Mouse (Mus musculus) fat pad, adult 2 months (tissue): Measurements from ENCODE around the gene Tbxa2r.

Source experiments
- DNase-seq: peaks from one replicate; pipeline ENCODE4 v3.0.0-alpha.2; 2011; ENCODE audit warnings: low read depth, low spot score; ENCODE audit errors: extremely low read depth

Tbxa2r gene

DNA sequence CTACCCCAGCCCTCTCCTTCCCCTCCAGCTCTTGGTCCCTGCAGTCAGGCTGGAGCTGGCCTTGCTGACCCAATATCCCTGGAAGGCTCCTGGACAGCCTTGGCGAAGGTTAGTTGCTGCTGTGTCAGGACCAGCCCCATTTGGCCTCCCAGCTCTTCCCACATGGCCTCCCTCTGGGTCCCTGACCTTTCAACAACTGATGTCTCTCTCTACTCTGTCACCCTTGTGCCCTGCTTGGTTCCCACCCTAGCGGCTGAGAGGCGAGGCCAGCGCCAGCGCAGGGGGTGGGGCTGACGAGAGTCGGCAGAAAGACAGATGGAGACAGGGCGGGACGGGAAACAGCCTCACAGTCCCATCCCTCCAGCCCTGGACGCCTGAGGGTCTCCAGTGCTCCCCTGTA, at the start of gene Tbxa2r:
Gene Tbxa2r (plus strand): TSS at position 346 of the 400 bp plus-strand sequence.
- no peak for DNase-seq

DNA sequence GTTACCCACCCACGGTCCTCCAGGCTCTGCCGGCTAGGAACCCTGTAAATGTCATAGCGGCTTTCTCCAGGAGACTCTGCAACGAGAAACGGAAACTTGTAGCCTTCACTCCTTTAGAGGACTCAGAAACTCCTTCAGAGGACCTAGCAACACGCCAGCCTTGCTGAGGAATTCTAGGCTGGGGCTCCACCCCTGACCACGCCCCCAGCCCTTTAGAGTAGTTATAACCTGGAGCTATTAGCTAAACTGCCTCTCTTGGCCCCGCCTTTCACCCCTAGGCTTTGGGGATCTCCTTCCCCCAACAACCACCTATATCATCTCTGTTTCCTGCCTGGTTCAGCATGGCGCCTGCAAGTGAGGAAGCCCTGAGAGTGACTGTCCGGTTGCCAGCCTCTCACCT, 49.0 kb upstream of the Tbxa2r start:
- DNase-seq = no peak

DNA sequence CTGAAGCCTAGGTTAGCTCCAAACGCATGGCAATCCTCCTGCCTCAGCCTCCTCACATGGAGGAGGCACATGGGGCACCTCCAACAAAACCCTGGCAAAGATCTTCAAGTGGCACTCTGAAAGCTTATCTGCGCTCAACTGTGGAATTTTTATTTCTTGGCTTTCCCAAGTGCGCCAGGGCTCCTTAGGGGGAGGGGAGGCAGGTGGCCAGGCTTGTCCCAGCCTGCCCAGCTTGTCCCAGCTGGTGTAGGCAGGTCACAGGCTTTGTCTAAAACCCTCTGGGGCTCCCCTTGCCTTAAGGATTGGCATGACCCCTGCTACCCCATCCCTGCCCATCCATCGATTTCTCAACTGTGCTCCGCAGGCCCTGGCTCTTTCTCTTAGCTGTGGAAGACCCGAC, 44.3 kb upstream of the Tbxa2r start:
- no peak for DNase-seq

DNA sequence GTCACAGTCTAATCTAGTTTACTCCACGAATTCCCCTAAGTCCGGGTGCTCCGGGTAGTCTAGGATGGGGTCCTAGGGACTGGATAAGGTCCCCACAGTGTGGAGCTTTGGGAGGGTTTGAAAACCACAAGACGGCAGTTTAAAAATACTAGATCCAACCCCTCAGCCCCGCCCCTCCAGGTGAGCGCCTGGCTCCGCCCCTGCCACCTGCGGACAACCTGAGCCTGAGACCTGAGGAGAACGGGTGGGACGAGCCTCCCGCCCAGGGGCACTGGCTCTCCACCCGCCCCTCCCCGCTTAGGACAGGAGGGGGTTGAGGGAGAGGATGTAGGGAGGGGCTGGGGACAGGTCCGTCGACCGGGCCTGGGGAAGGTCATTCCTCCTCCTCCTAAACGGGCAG, 43.8 kb upstream of the Tbxa2r start:
- DNase-seq = no peak

DNA sequence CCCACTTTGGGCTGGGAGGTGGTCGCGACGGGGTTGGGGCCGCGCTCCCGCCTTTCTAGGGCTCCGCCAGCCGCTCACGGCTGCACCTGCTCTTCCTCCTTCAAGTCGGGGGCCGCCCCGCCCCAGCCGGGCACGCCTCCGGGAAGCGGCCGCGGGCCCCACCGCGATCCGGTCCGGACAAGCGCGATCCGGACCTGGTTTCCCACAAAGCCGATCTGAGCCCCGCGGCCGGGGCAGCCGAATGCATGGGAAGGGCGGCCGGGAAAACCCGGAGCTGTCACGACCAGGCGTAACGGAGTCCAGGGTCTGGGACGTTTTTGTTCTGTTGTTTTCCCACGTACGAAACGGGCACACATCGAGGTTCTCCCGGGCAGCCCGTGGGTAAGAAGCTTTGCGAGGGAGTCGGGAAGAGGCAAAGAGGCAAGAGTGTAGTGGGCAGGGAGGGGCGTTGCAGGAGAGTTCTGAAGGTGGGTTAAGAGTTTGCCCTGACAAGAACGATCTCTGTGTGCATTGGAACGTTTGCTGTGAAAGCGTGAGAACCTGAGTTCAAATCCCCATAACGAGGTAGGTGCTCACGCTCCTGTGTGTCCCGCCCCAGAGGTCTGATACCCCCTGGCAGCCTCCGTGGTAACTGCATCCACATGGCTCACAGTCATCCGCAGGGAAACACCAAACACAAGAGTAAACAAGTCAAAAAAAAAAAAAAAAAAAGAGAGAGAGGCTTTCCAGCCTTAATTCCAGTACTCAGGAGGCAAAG, 42.7 kb upstream of the Tbxa2r start:
- no peak for DNase-seq

DNA sequence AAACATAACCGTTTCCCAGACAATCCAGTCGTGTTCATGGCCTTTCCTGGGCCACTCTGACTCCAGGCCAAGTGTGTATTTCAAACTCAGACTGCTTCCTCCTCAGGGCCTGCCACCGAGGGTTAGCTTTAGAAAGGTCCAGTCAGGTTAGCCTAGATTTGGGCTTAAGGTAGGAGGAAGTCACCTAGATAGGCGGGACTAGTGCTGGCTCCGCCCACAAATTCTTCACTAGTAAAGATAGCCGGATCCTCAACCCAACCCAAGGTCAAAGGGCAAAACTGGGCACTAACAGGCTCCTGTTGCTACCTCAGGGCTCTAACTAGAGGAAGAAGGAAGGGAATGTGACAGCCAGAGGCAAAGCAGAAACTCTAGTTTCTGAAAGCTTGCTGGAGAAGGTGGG, 41.9 kb upstream of the Tbxa2r start:
- no peak for DNase-seq

DNA sequence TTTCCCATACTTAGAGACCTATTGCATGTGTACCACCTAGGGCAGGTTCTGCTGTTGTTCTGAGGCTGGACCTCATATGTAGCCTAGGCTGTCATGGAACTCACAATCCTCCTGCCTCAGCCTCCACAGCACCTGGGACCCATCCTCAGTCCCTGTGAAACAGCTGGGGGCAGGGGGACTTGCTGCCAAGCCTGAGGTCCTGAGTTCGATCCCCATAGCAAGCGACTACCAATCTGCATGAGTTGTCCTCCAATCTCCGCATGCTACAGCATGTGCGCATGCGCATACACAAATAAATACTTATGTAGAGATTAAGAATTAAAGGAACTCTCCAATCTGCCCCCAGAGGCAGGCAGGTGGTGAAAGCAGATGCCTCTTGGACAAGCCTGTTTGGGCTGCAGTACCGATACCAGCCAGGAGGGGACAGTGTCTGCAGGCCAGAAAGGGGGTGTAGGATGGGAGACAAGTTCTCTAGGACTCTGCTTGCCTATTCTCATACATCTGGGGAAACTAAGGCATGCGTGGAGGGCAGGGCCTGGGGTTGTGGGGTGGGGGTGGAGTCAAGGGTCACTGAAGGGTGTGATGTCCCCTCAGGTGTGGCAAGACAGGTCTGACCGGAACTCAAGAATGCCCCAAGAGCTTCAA, 40.9 kb upstream of the Tbxa2r start:
- DNase-seq = no peak

DNA sequence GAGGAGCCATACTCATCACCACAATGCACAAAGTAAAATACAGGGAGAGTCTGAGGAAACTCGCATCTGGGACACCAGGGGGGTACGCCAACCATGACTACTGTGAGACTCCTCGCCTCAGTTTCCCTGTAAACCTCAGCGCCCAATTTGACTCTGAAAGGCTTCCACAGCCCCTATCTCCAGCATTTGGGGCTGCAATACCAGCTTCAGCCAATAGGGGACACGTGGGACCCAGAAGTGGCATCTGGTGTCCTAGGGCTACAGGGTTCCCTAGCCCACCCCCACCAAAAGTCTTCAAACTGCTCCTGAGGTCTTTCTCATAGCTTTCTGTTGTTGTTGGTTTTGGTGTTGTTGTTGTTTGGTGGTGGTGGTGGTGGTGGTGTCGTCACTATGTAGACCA, 39.9 kb upstream of the Tbxa2r start:
- no peak for DNase-seq

DNA sequence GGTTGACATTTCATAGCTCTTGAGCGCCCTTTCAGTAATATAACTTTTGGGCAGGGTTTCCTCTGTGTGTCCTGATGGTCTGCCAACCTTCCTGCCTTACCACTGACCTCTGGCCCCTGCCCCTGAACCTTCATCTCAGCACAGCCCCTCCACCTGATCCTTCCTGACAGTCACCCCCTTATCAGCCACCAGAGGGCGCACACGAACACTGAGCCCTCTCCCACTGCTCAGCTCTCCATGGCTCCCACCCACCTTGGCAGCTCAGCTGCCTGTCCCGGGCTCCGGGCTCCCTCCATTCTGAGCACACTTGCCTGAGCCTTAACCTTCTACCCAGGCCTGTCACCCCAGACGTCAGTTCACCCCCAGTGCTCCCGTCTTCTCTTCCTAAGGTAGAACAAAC, 39.3 kb upstream of the Tbxa2r start:
- no peak for DNase-seq

DNA sequence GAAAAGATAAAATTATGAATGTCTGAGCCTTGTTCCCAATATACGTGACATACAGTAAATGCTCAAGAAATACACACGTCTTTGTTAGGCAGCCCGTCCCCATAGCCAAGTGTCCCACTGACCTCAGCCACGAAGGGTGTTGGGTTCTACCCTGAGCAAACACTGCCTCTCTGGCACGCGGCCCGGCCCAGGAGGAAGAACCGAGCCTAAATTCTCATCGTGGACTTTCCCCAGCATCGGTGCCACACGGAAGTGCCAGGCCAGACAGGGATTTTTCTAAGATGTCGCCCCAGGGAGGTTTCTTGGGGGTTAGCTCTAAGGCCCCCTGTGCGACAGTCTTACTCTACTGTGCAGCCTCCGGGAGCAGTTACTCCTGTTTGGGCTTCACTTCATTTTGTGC, 38.7 kb upstream of the Tbxa2r start:
- no peak for DNase-seq

DNA sequence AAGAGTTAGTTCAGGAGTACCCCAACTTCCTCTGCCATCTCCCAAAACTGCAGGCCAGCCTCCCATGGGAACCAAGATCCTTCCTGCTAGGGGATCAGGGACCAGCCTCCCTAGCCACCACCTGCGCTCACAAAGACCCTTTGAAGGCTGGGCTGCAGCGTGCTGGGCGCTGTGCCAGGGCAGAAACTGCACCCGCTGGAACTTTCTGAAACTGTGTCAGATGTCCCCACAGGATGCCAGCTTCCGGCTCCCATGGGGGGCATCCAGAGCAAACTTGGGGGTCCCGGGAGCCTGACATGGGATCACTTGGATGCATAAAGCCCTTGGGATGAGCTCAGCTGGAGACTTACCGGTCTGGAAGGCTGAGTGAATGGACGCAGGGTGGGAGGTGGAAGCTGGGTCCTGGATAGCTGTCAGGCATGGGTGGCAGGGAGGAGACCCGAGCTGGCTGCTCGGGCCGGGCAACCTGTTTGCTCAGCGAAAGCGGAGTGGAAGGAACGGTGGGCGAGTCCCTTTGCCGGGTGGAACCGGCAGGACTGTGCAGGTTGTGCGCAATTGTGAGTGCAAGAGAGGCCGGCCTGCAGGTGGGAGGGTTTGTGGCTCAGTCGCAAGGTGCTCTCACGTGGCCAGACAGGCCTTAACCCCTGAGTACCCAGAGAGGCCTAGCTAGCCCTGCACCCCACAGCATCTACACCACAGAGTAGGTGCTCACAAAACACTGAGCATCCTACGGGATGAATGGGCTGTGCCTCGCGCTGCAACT, 37.7 kb upstream of the Tbxa2r start:
- DNase-seq = no peak

DNA sequence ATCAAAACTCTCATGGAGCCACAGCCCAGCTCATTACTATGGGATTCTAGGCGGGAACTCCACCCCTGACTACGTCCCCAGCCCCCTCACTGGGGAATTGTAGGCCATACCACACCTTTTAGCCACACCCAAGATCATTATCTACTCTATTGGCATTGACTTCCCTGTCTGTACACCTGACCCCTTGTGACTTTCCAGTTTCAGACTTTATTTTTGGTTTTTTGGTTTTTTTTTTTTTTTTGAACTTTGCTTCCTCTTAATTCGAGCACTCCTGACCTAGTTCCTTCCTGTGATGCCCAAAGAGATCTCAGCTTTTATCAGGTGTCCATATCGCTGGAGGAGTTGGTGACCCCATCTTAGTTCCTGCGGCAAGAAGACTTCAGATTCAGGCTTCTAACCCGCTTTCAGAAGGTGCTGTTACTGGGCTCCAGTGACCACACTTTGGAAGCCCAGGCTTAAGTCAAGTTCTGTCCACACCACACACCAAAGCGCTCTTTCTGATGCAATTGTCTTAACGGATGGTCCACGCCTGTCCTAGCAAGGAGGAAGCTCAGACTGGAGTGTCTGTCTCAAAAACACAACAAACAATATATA, 36.9 kb upstream of the Tbxa2r start, which contains the start of gene Tjp3:
Gene Tjp3 (minus strand): TSS at position 71 of the 594 bp plus-strand sequence.
- no peak for DNase-seq

DNA sequence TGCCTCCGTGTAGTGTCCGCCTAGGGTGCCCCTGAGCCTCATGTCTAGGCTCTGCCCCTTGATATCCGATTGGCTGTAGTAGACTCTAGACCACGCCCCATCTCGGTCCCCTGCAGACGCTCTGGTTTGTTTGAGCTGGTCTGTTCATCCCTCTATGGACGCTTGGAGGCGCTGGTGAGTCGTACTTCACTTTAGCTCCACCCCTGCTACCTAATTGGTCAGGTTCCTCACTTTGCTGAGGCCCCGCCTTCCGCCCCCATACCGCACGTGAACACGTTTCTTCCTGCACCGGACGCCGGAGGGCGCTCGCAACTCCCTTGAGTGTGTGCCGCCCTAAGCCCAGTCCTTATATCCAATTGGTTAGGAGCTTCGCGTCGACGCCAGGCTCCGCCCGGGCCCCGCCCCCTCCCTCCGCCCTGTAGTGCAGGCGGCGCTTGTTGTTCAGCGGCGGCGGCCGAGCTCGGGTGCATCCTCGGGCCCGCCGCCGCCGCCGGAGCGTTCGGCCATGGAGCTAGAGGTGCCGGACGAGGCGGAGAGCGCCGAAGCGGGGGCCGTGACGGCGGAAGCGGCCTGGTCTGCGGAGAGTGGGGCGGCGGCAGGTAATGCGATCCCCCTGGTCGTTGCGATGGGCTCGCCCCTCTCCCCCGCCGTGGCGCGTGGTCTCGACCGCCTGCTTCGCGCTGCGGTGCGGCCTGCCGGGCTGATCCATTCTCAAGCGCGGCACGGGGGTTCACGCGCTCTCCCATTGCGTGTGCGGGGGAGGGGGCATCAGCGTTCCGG, 35.8 kb upstream of the Tbxa2r start, which contains the start of gene Pip5k1c:
Gene Pip5k1c (plus strand): TSS at position 410 of the 780 bp plus-strand sequence.
- DNase-seq = peak; percentile 88

DNA sequence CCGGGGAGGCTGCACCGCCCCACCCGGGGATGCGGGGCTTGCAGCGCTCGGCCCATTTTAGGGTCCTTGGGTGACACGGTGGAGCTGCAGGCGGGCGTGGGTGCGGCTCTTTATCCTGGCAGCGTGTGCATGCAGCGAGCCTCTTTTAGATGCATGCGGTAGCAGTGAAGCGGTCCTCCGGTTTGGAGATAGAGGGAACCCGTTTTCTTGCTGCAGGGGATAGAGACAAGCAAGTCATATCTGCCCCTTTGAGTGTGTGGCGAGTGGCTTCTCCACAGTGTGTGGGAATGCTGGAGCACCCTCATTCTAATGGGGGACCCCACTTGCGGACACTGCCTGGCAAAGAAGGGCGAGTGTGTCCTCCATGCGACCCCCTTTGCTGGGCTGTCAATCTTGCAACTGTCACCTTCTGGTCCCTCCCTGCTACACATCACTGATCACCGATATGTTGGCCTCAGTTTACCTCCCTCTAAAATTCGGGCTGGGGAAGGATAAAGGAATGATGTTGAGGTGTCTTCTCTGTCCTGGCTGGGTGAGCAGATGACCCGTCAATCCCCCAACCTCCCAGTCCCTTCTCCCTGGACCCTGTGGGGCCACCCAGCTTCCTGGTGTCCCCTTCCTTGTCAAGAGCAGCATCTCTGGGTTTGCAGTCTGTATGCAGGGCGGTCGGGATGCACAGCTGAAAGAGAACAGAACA, 35.0 kb upstream of the Tbxa2r start:
- no peak for DNase-seq

DNA sequence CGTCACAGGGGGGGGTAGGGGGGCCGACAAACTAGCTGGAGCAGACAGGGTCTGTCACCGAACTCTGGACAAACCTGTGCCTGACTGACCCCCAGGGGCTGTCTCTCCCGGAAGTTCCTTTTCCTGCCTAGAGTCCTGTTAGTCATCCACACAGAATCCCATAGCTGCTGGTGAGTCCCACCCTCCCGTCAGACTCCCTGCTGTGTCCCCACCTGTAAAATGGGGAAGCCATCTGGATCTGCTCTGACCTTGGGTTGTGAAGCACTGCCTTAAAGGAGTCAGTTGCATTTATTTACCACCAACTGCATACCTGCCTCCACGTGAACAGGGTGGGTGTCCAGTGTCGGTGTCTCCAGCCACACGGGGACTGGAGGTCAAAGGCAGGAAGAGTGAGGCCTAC, 34.1 kb upstream of the Tbxa2r start:
- DNase-seq = no peak

DNA sequence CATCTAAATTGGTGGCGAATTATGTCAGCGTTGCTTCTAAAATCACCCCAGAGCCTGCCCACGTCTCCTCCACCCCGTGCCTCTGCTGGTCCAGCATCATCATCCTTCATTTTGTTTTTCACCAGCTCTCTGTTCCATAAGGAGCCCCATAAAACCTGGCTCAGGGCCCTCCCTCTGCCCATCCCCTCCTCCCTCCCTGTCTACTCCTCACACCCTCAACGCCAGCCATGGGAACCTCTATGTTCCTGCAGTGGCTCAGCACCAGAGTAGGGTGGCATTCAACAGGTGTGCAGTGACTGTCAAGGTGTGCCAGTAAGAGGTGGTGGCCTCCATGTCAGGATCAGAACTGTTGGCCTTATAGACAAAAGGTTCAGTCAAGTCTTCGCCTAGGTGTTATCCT, 33.3 kb upstream of the Tbxa2r start:
- DNase-seq = no peak

DNA sequence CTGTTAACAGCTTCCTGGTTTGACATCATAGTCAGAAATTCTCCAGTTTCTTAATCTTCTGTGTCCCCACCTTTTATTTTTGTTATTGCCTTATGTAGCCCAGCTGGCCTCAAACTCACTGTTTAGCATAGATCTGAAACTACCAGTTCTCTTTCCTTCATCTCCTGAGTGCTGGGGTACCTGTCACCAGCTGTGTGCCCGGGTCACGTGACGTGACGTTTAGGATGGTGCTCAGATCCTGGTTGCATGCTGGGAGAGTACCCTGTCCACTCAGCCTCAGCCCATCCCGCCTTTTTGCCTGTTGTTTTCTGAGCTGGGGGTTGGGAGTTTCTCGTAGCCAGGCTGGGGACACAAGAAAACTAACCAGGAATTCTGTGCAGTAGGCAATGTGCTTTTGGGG, 31.3 kb upstream of the Tbxa2r start:
- no peak for DNase-seq

DNA sequence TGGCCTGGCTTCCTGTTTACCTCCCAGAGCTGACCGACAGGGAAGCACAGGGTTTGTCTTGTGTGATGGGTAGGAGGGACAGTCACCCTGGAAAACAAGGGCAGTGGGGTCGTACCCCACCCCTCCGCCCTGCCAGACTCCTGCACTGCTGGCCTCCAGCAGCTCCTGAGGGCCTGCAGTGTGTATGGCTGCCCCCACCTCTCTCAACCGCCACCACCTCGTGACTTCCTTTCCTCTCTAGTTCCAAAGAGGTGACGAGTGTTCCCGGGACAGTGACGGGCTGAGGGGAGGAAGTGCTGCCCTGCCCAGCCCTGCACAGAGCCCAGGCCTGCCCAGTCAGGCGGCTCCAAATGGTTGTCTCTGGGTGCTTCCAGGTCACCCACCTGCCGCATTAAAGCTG, 30.7 kb upstream of the Tbxa2r start:
- DNase-seq = no peak

DNA sequence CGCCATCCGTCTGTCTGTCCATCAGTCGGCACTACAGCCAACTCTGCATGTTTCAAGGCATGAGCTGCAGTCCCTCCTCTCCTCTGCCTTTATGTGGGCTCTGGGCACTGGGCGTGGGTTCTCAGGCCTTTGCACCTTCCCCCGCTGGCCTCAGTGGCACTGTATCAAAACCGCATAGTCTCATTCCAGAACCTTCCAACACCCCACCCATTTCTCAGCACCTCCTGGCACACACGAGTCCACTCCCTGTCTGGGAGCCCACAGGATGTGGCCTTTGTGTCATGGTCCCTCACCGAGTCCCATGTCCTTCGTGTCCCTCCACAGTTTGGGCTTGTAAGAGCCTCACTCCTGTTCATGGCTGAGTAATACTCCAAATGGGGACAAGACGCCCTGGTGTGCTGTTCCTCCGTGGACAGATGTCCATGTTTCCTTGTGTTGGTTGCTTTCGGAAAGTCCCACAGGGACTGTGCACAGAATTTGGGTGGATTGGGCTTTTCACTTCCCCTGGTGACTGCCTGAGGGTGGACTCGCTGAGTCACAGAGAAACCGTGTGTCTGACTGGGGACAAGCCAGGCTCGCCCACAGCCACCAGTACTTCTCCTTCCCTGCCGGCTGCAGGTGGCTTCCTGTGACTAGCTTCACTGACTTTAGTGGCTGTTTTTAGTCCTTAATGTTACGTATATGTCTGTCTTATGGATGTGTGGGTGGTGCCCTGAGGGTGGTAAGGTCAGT, 30.0 kb upstream of the Tbxa2r start:
- DNase-seq = no peak
